Mouse (Mus musculus) naive thymus-derived CD4-positive, alpha-beta T cell, adult 5 months (primary cell): ENCODE data around the gene Csrp3. TPM values are rescaled to one million over a fixed set of nuclear protein-coding genes. Genes with fewer than 3 reads are reported as not detected.

ENCODE experiments used
- polyA plus RNA-seq: library from polyadenylated mRNA; unstranded; fragments of 100-300 nt; shearing (Covaris generic); gene quantifications from one replicate; pipeline ENCODE4 v1.2.1, GENCODE M21; 2017

Csrp3 gene
- polyA plus RNA-seq: not detected

GRCm38 (mm10) chr7:48847820-48848650, at the start of gene Csrp3:
Gene Csrp3 (minus strand): TSS chr7:48848033.

DNA sequence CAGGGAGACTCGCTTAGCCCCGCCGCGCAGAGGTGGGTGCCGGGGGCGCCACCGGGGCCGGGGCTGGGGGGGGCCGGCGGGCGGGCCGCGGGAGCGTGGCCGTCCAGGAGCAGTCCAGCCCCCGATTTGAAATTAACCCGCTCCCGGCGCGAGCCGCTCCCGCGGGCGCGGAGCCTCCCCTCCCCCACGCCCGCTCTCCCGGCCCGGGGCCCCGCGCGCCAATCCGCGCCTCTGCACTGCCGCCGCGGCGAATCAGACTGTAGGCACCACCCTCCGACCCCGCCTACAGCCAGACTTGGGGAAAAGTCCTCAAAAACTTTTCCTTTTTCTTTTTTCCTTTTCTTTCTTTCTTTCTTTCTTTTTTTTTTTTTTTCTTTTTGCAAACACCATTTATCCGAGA, 33.7 kb upstream of the Csrp3 start, which contains the start of gene E2f8:
Gene E2f8 (minus strand): TSS at position 111 of the 400 bp plus-strand sequence.

GRCm38 (mm10) chr7:48788851-48789572, 58.8 kb downstream of the Csrp3 start, which contains the start of gene Zdhhc13:
Gene Zdhhc13 (plus strand): TSS chr7:48789003.

Other genes with a start within 250 kb of the Csrp3 start
- not detected for gene Mrgprb3, start 204.2 kb downstream of the Csrp3 start, polyA plus RNA-seq
- gene Zdhhc13, start 59.0 kb downstream of the Csrp3 start, polyA plus RNA-seq: 35.9 TPM
- 0.09 TPM for gene E2f8, start 33.6 kb upstream of the Csrp3 start, polyA plus RNA-seq
- 5.6 TPM for gene Nav2, start 60.7 kb upstream of the Csrp3 start, polyA plus RNA-seq